Mouse (Mus musculus) lung, postnatal 36 days (tissue): ENCODE results near the gene Clcn7.
A peak's percentile ranks its signal among the peaks of the same experiment; 100 is the strongest.

ENCODE experiments used
- DNase-seq: peaks from one replicate; pipeline ENCODE4 v3.0.0; 2022; ENCODE audit warnings: mixed read lengths

Clcn7 gene

GRCm38 (mm10) chr17:25130060-25130459 lies 3.1 kb upstream of the Clcn7 start:
- DNase-seq: peak; percentile 10

GRCm38 (mm10) chr17:25135622-25136021 lies 2.4 kb downstream of the Clcn7 start:
- no peak for DNase-seq

GRCm38 (mm10) chr17:25138803-25139202 lies 5.6 kb downstream of the Clcn7 start:
- no peak for DNase-seq

GRCm38 (mm10) chr17:25139960-25140359 lies 6.8 kb downstream of the Clcn7 start:
- DNase-seq: peak; percentile 25

- DNase-seq: no peak
Measured at GRCm38 (mm10) chr17:25162161-25162560, 29.0 kb downstream of the Clcn7 start, which contains the start of gene Ccdc154. TSS of gene Ccdc154 (plus strand) at chr17:25162461.

- DNase-seq: no peak
Measured at GRCm38 (mm10) chr17:25163387-25163786, 30.2 kb downstream of the Clcn7 start.

- DNase-seq: no peak
Measured at GRCm38 (mm10) chr17:25164770-25165169, 31.6 kb downstream of the Clcn7 start.

GRCm38 (mm10) chr17:25165970-25166671 lies 32.9 kb downstream of the Clcn7 start:
- no peak for DNase-seq

GRCm38 (mm10) chr17:25169706-25170105 lies 36.5 kb downstream of the Clcn7 start:
- DNase-seq: no peak

- DNase-seq: peak; percentile 47
Measured at GRCm38 (mm10) chr17:25172558-25172957, 39.4 kb downstream of the Clcn7 start.

GRCm38 (mm10) chr17:25175411-25175810 lies 42.2 kb downstream of the Clcn7 start, which contains the start of gene Gm38655:
TSS of gene Gm38655 (minus strand) at chr17:25175471.
- peak; percentile 73 for DNase-seq

GRCm38 (mm10) chr17:25183232-25183631 lies 50.0 kb downstream of the Clcn7 start:
- DNase-seq: no peak

- DNase-seq: peak; percentile 99
Measured at GRCm38 (mm10) chr17:25184129-25184691, 51.0 kb downstream of the Clcn7 start, which contains the start of gene BC003965. TSS of gene BC003965 (plus strand) at chr17:25184554.

GRCm38 (mm10) chr17:25184961-25185360 lies 51.8 kb downstream of the Clcn7 start:
- no peak for DNase-seq

GRCm38 (mm10) chr17:25187784-25188149 lies 54.6 kb downstream of the Clcn7 start:
- DNase-seq: no peak

GRCm38 (mm10) chr17:25188150-25189031 lies 55.2 kb downstream of the Clcn7 start, which contains the start of gene Unkl:
TSS of gene Unkl (plus strand) at chr17:25188397.
- peak; percentile 69 for DNase-seq

- DNase-seq: no peak
Measured at GRCm38 (mm10) chr17:25189091-25189490, 55.9 kb downstream of the Clcn7 start.

- DNase-seq: no peak
Measured at GRCm38 (mm10) chr17:25202401-25202800, 69.2 kb downstream of the Clcn7 start.

GRCm38 (mm10) chr17:25210006-25210405 lies 76.8 kb downstream of the Clcn7 start:
- peak; percentile 20 for DNase-seq

GRCm38 (mm10) chr17:25210680-25211466 lies 77.7 kb downstream of the Clcn7 start:
- DNase-seq: peak; percentile 64

- DNase-seq: no peak
Measured at GRCm38 (mm10) chr17:25211705-25212104, 78.5 kb downstream of the Clcn7 start.
